Mouse (Mus musculus) embryonic facial prominence, embryonic 12.5 days (tissue): ENCODE measurements around the gene Wwp2. TPM values are rescaled to one million over a fixed set of nuclear protein-coding genes. Genes with fewer than 3 reads are reported as not detected.
A peak's percentile ranks its signal among the peaks of the same experiment; 100 is the strongest.

Experiments used
- ATAC-seq: fragments of 200-750 bp; cut with Nextera tagmentation; 2 replicates; pipeline ENCODE4 v1.8.0; 2017; ENCODE audit not compliant: insufficient number of reproducible peaks, insufficient read depth, low FRiP score, low TSS enrichment
- H3K27ac ChIP-seq: fragments of 300-500 bp; sonication (generic); 2 replicates; pipeline ENCODE4 v1.5.1; 2016; ENCODE audit warnings: mild to moderate bottlenecking
- H3K27me3 ChIP-seq: fragments of 300-500 bp; sonication (generic); 2 replicates; pipeline ENCODE4 v1.6.1; 2016; ENCODE audit warnings: mild to moderate bottlenecking, moderate library complexity
- H3K36me3 ChIP-seq: fragments of 300-500 bp; sonication (generic); 2 replicates; pipeline ENCODE4 v1.6.1; 2016; ENCODE audit warnings: mild to moderate bottlenecking
- H3K4me1 ChIP-seq: fragments of 300-500 bp; sonication (generic); 2 replicates; pipeline ENCODE4 v1.6.1; 2016
- H3K4me2 ChIP-seq: fragments of 300-500 bp; sonication (generic); replicated peaks from 2 replicates; pipeline ENCODE4 v1.6.1; 2016; ENCODE audit warnings: mild to moderate bottlenecking, moderate library complexity
- H3K4me3 ChIP-seq: fragments of 300-500 bp; sonication (generic); 2 replicates; pipeline ENCODE4 v1.5.1; 2016; ENCODE audit warnings: mild to moderate bottlenecking
- H3K9ac ChIP-seq: fragments of 300-500 bp; sonication (generic); 2 replicates; pipeline ENCODE4 v1.6.1; 2016; ENCODE audit warnings: mild to moderate bottlenecking, moderate library complexity
- H3K9me3 ChIP-seq: fragments of 300-500 bp; sonication (generic); 2 replicates; pipeline ENCODE4 v1.6.1; 2016; ENCODE audit warnings: mild to moderate bottlenecking, moderate library complexity
- WGBS: fragments of 180-500 bp; shearing (Covaris S2); methylation state at CpG from one replicate; pipeline ENCODE4 v1.1.7; 2016; 5-methylcytosine and 5-hydroxymethylcytosine counted together
- polyA plus RNA-seq: library from polyadenylated mRNA; unstranded; fragments of >200 nt; fragmentation: Nextera tagmentation; extraction: Ambion mirVana; gene quantifications from 2 replicates; pipeline ENCODE4 v1.2.1, GENCODE M21; 2016

Wwp2 gene
- polyA plus RNA-seq, 1 experiment from 2014 or later, result 160 TPM

DNA sequence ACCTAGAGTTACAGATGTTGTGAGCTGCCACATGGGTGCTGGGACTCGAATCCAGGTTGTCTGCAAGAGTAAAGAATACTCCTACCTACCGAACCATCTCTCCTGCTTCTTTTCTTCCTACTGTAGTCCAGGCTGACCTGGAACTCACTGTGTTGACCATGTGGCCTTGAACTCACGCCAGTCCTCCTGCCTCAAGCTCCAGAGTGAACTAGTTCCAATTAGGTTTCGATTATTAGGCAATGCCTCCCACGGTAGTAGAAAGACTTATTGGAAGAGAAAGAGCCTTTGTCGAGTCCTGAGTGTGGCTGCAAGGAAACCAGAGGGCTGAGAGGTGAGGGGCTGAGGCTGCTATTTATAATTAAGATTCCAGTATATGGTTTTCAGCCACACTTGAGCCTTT lies 42.6 kb downstream of the Wwp2 start:
- H3K36me3 ChIP-seq, result no peaks in the 10 kb centered on the region
- H3K4me1 ChIP-seq, result no peaks in the 10 kb centered on the region
- no peaks in the 10 kb centered on the region for H3K27me3 ChIP-seq
- H3K27ac ChIP-seq, result peak overlapping the region; percentile 55
- H3K4me3 ChIP-seq, result no peak overlapping the region
- WGBS, result 77% methylated on average over 6 of the region's 6 CpGs
- ATAC-seq, result no peak
- H3K9ac ChIP-seq, result no peak overlapping the region
- H3K4me2 ChIP-seq, result no peak overlapping the region
- H3K9me3 ChIP-seq, result no peaks in the 10 kb centered on the region

- WGBS, result 93% methylated on average over 4 of the region's 4 CpGs
- Histone ChIP-seq H3K9ac (no peak overlapping the region), H3K4me3 (no peak overlapping the region), H3K9me3 (no peaks in the 10 kb centered on the region), H3K36me3 (peaks cover 2% of the 10 kb centered on the region; the same call in 1 of the 2 replicates), H3K27me3 (no peaks in the 10 kb centered on the region), H3K4me2 (no peak overlapping the region), H3K4me1 (no peaks in the 10 kb centered on the region), H3K27ac (no peak overlapping the region)
- no peak for ATAC-seq
Observed at GRCm38 (mm10) chr8:107480436-107480835, 44.3 kb downstream of the Wwp2 start.

GRCm38 (mm10) chr8:107483250-107483649 lies 47.1 kb downstream of the Wwp2 start:
- WGBS, result 77% methylated on average over 8 of the region's 8 CpGs
- H3K4me2 ChIP-seq, result no peak overlapping the region
- peaks cover 9% of the 10 kb centered on the region; the same call in 1 of the 2 replicates for H3K36me3 ChIP-seq
- H3K27ac ChIP-seq, result no peak overlapping the region
- no peaks in the 10 kb centered on the region for H3K9me3 ChIP-seq
- H3K4me3 ChIP-seq, result no peak overlapping the region
- H3K27me3 ChIP-seq, result no peaks in the 10 kb centered on the region
- H3K4me1 ChIP-seq, result no peaks in the 10 kb centered on the region
- H3K9ac ChIP-seq, result no peak overlapping the region
- ATAC-seq, result no peak

GRCm38 (mm10) chr8:107484956-107485355 lies 48.8 kb downstream of the Wwp2 start:
- peaks cover 2% of the 10 kb centered on the region; the same call in 1 of the 2 replicates for H3K4me1 ChIP-seq
- H3K4me2 ChIP-seq, result no peak overlapping the region
- no peak overlapping the region for H3K27ac ChIP-seq
- no peak for ATAC-seq
- H3K4me3 ChIP-seq, result no peak overlapping the region
- no peaks in the 10 kb centered on the region for H3K27me3 ChIP-seq
- no peaks in the 10 kb centered on the region for H3K9me3 ChIP-seq
- peaks cover 9% of the 10 kb centered on the region; the same call in 1 of the 2 replicates for H3K36me3 ChIP-seq
- no peak overlapping the region for H3K9ac ChIP-seq

GRCm38 (mm10) chr8:107488551-107488950 lies 52.4 kb downstream of the Wwp2 start:
- Histone ChIP-seq H3K27me3 (no peaks in the 10 kb centered on the region), H3K4me3 (no peak overlapping the region), H3K36me3 (peaks cover 9% of the 10 kb centered on the region; the same call in 1 of the 2 replicates), H3K9ac (no peak overlapping the region), H3K9me3 (no peaks in the 10 kb centered on the region), H3K4me2 (no peak overlapping the region), H3K4me1 (peaks cover 8% of the 10 kb centered on the region; the same call in 1 of the 2 replicates), H3K27ac (no peak overlapping the region)
- WGBS, result 93% methylated on average over 4 of the region's 4 CpGs
- no peak for ATAC-seq

GRCm38 (mm10) chr8:107489086-107489485 lies 52.9 kb downstream of the Wwp2 start:
- Histone ChIP-seq H3K9me3 (no peaks in the 10 kb centered on the region), H3K9ac (no peak overlapping the region), H3K4me1 (peaks cover 8% of the 10 kb centered on the region; the same call in 1 of the 2 replicates), H3K36me3 (peaks cover 9% of the 10 kb centered on the region; the same call in 1 of the 2 replicates), H3K27ac (0 out of 2 replicates have a peak overlapping the region, but pooled peaks have one; percentile 36), H3K27me3 (no peaks in the 10 kb centered on the region), H3K4me3 (no peak overlapping the region), H3K4me2 (no peak overlapping the region)
- 78% methylated on average over 4 of the region's 4 CpGs for WGBS
- ATAC-seq, result no peak

DNA sequence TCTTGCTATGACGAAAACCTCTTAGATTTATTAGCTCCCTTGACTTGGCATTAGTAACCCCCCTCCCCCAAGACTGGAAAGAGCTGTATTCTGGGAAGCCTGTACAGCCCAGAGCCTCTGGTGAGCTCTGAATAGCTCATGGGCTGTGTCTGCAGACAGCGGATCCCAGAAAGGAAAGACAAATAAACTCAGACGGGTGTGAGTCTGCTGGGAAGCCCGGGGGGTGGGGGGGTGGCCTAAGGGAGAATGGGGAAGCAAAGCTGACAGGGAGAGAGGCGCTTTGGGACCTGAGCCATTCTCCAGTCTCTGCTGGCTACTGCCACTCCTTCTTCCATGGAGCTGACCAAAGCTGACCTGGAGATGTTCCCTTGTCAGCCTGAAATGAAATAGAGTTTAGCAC lies 53.8 kb downstream of the Wwp2 start:
- WGBS, result 44% methylated on average over 5 of the region's 5 CpGs
- no peak overlapping the region for H3K9ac ChIP-seq
- H3K27ac ChIP-seq, result peak overlapping the region; percentile 36
- no peaks in the 10 kb centered on the region for H3K9me3 ChIP-seq
- peaks cover 8% of the 10 kb centered on the region; the same call in 1 of the 2 replicates for H3K4me1 ChIP-seq
- no peak overlapping the region for H3K4me2 ChIP-seq
- ATAC-seq, result no peak
- H3K27me3 ChIP-seq, result no peaks in the 10 kb centered on the region
- no peak overlapping the region for H3K4me3 ChIP-seq
- peaks cover 9% of the 10 kb centered on the region; the same call in 1 of the 2 replicates for H3K36me3 ChIP-seq

- Histone ChIP-seq H3K36me3 (0 out of 2 replicates have a peak, but pooled peaks cover 5% of the 10 kb centered on the region), H3K27ac (0 out of 2 replicates have a peak overlapping the region, but pooled peaks have one; percentile 30), H3K27me3 (no peaks in the 10 kb centered on the region), H3K9me3 (no peaks in the 10 kb centered on the region), H3K9ac (no peak overlapping the region), H3K4me3 (no peak overlapping the region), H3K4me1 (peaks cover 12% of the 10 kb centered on the region; the same call in 1 of the 2 replicates), H3K4me2 (no peak overlapping the region)
- ATAC-seq, result no peak
- WGBS, result 76% methylated on average over 2 of the region's 2 CpGs
Observed at GRCm38 (mm10) chr8:107490649-107491048, 54.5 kb downstream of the Wwp2 start.

- H3K36me3 ChIP-seq, result 0 out of 2 replicates have a peak, but pooled peaks cover 5% of the 10 kb centered on the region
- peaks cover 15% of the 10 kb centered on the region; the same call in 1 of the 2 replicates for H3K4me1 ChIP-seq
- H3K27ac ChIP-seq, result peak overlapping the region; percentile 30; the same call in 1 of the 2 replicates
- ATAC-seq, result no peak
- H3K27me3 ChIP-seq, result no peaks in the 10 kb centered on the region
- no peaks in the 10 kb centered on the region for H3K9me3 ChIP-seq
- 61% methylated on average over 4 of the region's 4 CpGs for WGBS
- H3K9ac ChIP-seq, result no peak overlapping the region
- no peak overlapping the region for H3K4me3 ChIP-seq
- no peak overlapping the region for H3K4me2 ChIP-seq
Observed at GRCm38 (mm10) chr8:107491212-107491611, 55.0 kb downstream of the Wwp2 start.

DNA sequence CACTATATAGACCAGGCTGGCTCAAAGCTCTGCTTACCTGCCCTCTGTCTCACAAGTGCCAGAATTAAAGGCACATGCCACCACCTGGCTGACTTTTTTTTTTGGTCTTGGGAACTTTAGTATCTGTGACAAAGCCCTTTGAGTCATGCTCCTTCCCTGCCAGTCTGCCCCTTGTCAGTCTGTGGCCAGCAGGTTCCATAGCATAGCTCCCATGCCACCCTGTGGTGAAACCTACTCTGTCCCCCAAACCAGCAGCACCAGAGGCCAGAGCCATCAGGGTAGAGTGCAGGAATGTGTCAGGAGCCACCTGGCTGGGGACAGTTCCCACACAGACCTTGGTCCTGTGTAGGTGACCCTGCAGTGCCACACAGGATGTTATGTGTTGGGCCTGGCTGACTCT lies 55.7 kb downstream of the Wwp2 start:
- Histone ChIP-seq H3K27ac (0 out of 2 replicates have a peak overlapping the region, but pooled peaks have one; percentile 4), H3K4me3 (no peak overlapping the region), H3K27me3 (no peaks in the 10 kb centered on the region), H3K36me3 (0 out of 2 replicates have a peak, but pooled peaks cover 4% of the 10 kb centered on the region), H3K4me2 (no peak overlapping the region), H3K9me3 (no peaks in the 10 kb centered on the region), H3K4me1 (peaks cover 20% of the 10 kb centered on the region), H3K9ac (no peak overlapping the region)
- ATAC-seq, result no peak

- H3K27me3 ChIP-seq, result no peaks in the 10 kb centered on the region
- H3K4me2 ChIP-seq, result no peak overlapping the region
- no peak overlapping the region for H3K4me3 ChIP-seq
- no peak overlapping the region for H3K27ac ChIP-seq
- no peaks in the 10 kb centered on the region for H3K36me3 ChIP-seq
- no peak overlapping the region for H3K9ac ChIP-seq
- H3K9me3 ChIP-seq, result no peaks in the 10 kb centered on the region
- no peak for ATAC-seq
- WGBS, result 92% methylated on average over 5 of the region's 5 CpGs
- peaks cover 30% of the 10 kb centered on the region for H3K4me1 ChIP-seq
Observed at GRCm38 (mm10) chr8:107492802-107493201, 56.6 kb downstream of the Wwp2 start.

- WGBS, result 79% methylated on average over 9 of the region's 9 CpGs
Observed at GRCm38 (mm10) chr8:107495425-107495824, 59.3 kb downstream of the Wwp2 start.

More at GRCm38 (mm10) chr8:107495425-107495824, 59.3 kb downstream of the Wwp2 start:
- Histone ChIP-seq H3K4me1 (peaks cover 39% of the 10 kb centered on the region), H3K27me3 (no peaks in the 10 kb centered on the region), H3K4me3 (no peak overlapping the region), H3K4me2 (no peak overlapping the region), H3K27ac (peak overlapping the region; percentile 69), H3K36me3 (no peaks in the 10 kb centered on the region), H3K9me3 (no peaks in the 10 kb centered on the region), H3K9ac (no peak overlapping the region)
- ATAC-seq, result no peak
